Mouse (Mus musculus) testis, adult 2 months (tissue): ENCODE measurements at regions not wholly inside any gene's neighbourhood (a gene's known extent, or its start where the extent isn't known, plus 50 kb on each side); places are given as distances from the start of the nearest gene placed in this dataset.

ENCODE experiments used
- CTCF ChIP-seq: fragments of 200-500 bp; IDR thresholded peaks from 2 replicates; pipeline ENCODE4 v1.5.1; 2012; ENCODE audit warnings: low read depth, mild to moderate bottlenecking, inconsistent platforms, low read length, moderate library complexity; ENCODE audit not compliant: control insufficient read depth, insufficient read depth, insufficient replicate concordance
- POLR2A ChIP-seq: fragments of 200-500 bp; IDR thresholded peaks from 2 replicates; pipeline ENCODE4 v1.6.1; 2012; ENCODE audit warnings: low read depth, mild to moderate bottlenecking, inconsistent platforms, low read length, moderate library complexity; ENCODE audit not compliant: control insufficient read depth

GRCm38 (mm10) chr8:10740837-10741236 is 267.4 kb downstream of the Irs2 start:
- TF ChIP-seq CTCF (no peak), POLR2A (no peak)
